Mouse (Mus musculus): ENCODE measurements at regions not wholly inside any gene's neighbourhood (a gene's known extent, or its start where the extent isn't known, plus 50 kb on each side); places are given as distances from the start of the nearest gene placed in this dataset.
A peak's percentile ranks its signal among the peaks of the same experiment; 100 is the strongest.
"Not testable (repeated sequence)": the region's sequence is repeated elsewhere in the genome, so short reads cannot be mapped to it uniquely, and the experiment has no call there.

DNA sequence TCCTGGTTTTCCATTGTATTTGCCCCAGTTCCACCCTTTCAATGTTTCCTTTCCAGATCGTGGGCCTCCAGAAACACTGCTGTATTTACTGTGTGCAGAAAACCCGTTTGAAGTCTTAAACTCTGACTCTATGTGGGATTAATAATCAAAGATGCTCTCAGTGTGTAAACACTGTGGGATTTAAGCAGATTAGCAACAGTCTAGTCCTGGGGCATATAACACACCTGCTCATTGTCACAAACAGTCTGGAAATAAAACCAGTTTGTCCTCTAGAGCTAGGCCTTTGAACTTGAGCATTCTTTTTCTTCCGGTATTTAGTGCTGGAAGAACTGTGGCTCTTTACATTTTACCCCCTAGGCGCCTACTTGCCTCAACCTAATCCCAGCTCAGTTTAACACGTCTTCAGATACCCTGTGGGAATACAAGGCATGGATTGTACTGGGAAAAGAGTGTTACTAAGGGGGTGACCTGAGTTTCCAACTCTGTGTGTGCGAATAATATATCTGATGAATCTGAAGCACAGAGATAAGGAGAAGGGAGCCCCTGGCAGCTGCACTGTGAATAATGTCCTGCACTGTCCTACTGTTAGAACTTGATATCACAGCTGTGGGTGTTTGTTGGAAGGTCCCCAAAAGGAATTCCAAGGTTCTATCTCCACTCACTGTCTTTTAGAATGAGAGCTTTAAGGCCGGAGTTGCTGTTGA, 143.7 kb upstream of the Adgra3 start:
- no peak overlapping the region for H3K4me3 ChIP-seq (replicated peaks; ENCODE audit: extremely low read depth, low read depth, low read length)
- DNase-seq = no peak
- no peaks in the 10 kb centered on the region for H3K4me1 ChIP-seq (ENCODE audit: control insufficient read depth, insufficient read depth, low read length)
- 53% methylated on average over 7 of the region's 7 CpGs for WGBS
- TF ChIP-seq POLR2A (IDR thresholded peaks at IDR 0.05; ENCODE audit: borderline replicate concordance, extremely low read depth, low read depth, low read length) = no peak
- TF ChIP-seq CTCF (IDR thresholded peaks at IDR 0.05; ENCODE audit: insufficient read depth, low read length) = no peak

- DNase-seq = no peak
- no peaks in the 10 kb centered on the region for H3K4me1 ChIP-seq (ENCODE audit: control insufficient read depth, insufficient read depth, low read length)
- H3K4me3 ChIP-seq (replicated peaks; ENCODE audit: extremely low read depth, low read depth, low read length) = no peak overlapping the region
- WGBS = 89% methylated on average over 3 of the region's 3 CpGs
- TF ChIP-seq CTCF (IDR thresholded peaks at IDR 0.05; ENCODE audit: insufficient read depth, low read length) (no peak), POLR2A (IDR thresholded peaks at IDR 0.05; ENCODE audit: borderline replicate concordance, extremely low read depth, low read depth, low read length) (no peak)
Measured at GRCm38 (mm10) chr5:50196423-50196822, 137.6 kb upstream of the Adgra3 start.

- WGBS = 60% methylated on average over 3 of the region's 3 CpGs
- no peak for TF ChIP-seq CTCF (IDR thresholded peaks at IDR 0.05; ENCODE audit: insufficient read depth, low read length)
- TF ChIP-seq POLR2A (IDR thresholded peaks at IDR 0.05; ENCODE audit: borderline replicate concordance, extremely low read depth, low read depth, low read length) = no peak
- H3K4me1 ChIP-seq (ENCODE audit: control insufficient read depth, insufficient read depth, low read length) = no peaks in the 10 kb centered on the region
- DNase-seq = no peak
- no peak overlapping the region for H3K4me3 ChIP-seq (replicated peaks; ENCODE audit: extremely low read depth, low read depth, low read length)
Measured at GRCm38 (mm10) chr5:50195993-50196392, 137.2 kb upstream of the Adgra3 start.

DNA sequence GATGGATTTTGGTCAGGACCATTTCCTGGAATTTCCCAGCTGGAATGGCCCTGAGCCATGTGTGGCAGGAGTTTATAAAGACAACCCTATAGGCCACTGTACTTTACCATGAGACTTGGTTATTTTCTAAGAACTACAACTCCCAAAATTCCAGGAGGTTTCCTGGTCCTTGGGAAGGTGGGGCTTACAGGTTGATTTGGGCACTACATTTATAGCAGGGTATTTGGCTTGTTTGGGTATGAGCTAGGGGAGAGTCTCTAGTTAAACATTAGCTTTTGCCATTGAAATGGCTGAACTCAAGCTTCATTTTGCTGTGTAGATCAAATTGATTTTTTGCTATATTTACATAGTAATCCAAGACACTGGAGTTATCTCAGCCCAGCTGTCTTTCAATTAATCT, 130.6 kb upstream of the Adgra3 start:
- H3K4me3 ChIP-seq (replicated peaks; ENCODE audit: extremely low read depth, low read depth, low read length) = no peak overlapping the region
- no peaks in the 10 kb centered on the region for H3K4me1 ChIP-seq (ENCODE audit: control insufficient read depth, insufficient read depth, low read length)
- TF ChIP-seq CTCF (IDR thresholded peaks at IDR 0.05; ENCODE audit: insufficient read depth, low read length) (no peak), POLR2A (IDR thresholded peaks at IDR 0.05; ENCODE audit: borderline replicate concordance, extremely low read depth, low read depth, low read length) (no peak)
- DNase-seq = no peak

DNA sequence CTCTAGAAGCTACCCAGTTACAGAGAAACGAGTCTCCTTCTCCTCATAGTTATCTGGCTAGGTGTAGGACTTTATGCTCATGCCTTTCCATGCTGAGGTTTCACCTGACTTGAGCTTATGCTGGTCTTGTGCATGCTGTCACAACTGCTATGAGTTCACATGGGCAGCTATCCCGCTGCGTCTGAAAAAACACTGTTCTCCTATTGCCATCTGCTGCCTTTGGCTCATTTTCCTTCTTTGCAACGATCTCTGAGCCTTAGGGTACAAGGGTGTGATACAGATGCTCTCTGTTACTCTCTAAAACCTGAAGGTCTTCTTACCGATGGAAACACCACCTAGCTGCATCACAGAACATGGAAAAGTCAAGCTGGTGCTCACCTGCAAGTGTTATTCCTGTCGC, 123.9 kb upstream of the Adgra3 start:
- 84% methylated on average over 6 of the region's 6 CpGs for WGBS

GRCm38 (mm10) chr5:50156557-50156956, 97.8 kb upstream of the Adgra3 start:
- WGBS = 21% methylated on average over 1 of the region's 1 CpGs
- TF ChIP-seq CTCF (IDR thresholded peaks at IDR 0.05; ENCODE audit: insufficient read depth, low read length) = no peak
- no peak for TF ChIP-seq POLR2A (IDR thresholded peaks at IDR 0.05; ENCODE audit: borderline replicate concordance, extremely low read depth, low read depth, low read length)
- Histone ChIP-seq H3K4me3 (replicated peaks; ENCODE audit: extremely low read depth, low read depth, low read length) (no peak overlapping the region), H3K4me1 (ENCODE audit: control insufficient read depth, insufficient read depth, low read length) (no peaks in the 10 kb centered on the region)
- DNase-seq = no peak

More for the DNA sequence above, 123.9 kb upstream of the Adgra3 start:
- no peaks in the 10 kb centered on the region for H3K4me1 ChIP-seq (ENCODE audit: control insufficient read depth, insufficient read depth, low read length)
- TF ChIP-seq CTCF (IDR thresholded peaks at IDR 0.05; ENCODE audit: insufficient read depth, low read length) (no peak), POLR2A (IDR thresholded peaks at IDR 0.05; ENCODE audit: borderline replicate concordance, extremely low read depth, low read depth, low read length) (no peak)
- no peak for DNase-seq
- no peak overlapping the region for H3K4me3 ChIP-seq (replicated peaks; ENCODE audit: extremely low read depth, low read depth, low read length)

- H3K4me1 ChIP-seq (ENCODE audit: control insufficient read depth, insufficient read depth, low read length); H3K4me3 ChIP-seq (replicated peaks; ENCODE audit: extremely low read depth, low read depth, low read length); DNase-seq: not testable (repeated sequence)
- WGBS = 90% methylated on average over 2 of the region's 2 CpGs
Measured at GRCm38 (mm10) chr5:50155170-50155860, 96.5 kb upstream of the Adgra3 start.

- no peak for TF ChIP-seq POLR2A (IDR thresholded peaks at IDR 0.05; ENCODE audit: borderline replicate concordance, extremely low read depth, low read depth, low read length)
- TF ChIP-seq CTCF (IDR thresholded peaks at IDR 0.05; ENCODE audit: insufficient read depth, low read length) = no peak
- DNase-seq = peak; percentile 25
- no peak overlapping the region for H3K4me3 ChIP-seq (replicated peaks; ENCODE audit: extremely low read depth, low read depth, low read length)
- H3K4me1 ChIP-seq (ENCODE audit: control insufficient read depth, insufficient read depth, low read length) = no peaks in the 10 kb centered on the region
- WGBS = 19% methylated on average over 3 of the region's 3 CpGs
Measured at GRCm38 (mm10) chr5:50146926-50147325, 88.1 kb upstream of the Adgra3 start.

GRCm38 (mm10) chr5:50145458-50146083, 86.8 kb upstream of the Adgra3 start:
- 36% methylated on average over 2 of the region's 2 CpGs for WGBS
- Histone ChIP-seq H3K4me1 (ENCODE audit: control insufficient read depth, insufficient read depth, low read length) (no peaks in the 10 kb centered on the region), H3K4me3 (replicated peaks; ENCODE audit: extremely low read depth, low read depth, low read length) (no peak overlapping the region)
- no peak for TF ChIP-seq CTCF (IDR thresholded peaks at IDR 0.05; ENCODE audit: insufficient read depth, low read length)
- TF ChIP-seq POLR2A (IDR thresholded peaks at IDR 0.05; ENCODE audit: borderline replicate concordance, extremely low read depth, low read depth, low read length) = no peak
- DNase-seq = no peak

- DNase-seq = no peak
- H3K4me1 ChIP-seq (ENCODE audit: control insufficient read depth, insufficient read depth, low read length) = no peaks in the 10 kb centered on the region
- H3K4me3 ChIP-seq (replicated peaks; ENCODE audit: extremely low read depth, low read depth, low read length) = no peak overlapping the region
- 49% methylated on average over 2 of the region's 2 CpGs for WGBS
- TF ChIP-seq CTCF (IDR thresholded peaks at IDR 0.05; ENCODE audit: insufficient read depth, low read length) = no peak
- no peak for TF ChIP-seq POLR2A (IDR thresholded peaks at IDR 0.05; ENCODE audit: borderline replicate concordance, extremely low read depth, low read depth, low read length)
Measured at GRCm38 (mm10) chr5:50130202-50130601, 71.4 kb upstream of the Adgra3 start.
